Mouse (Mus musculus) gastrocnemius, adult 8-10 months (tissue): Measurements from ENCODE around the gene Auts2. TPM values are rescaled to one million over a fixed set of nuclear protein-coding genes. Genes with fewer than 3 reads are reported as not detected.

Experiments
- DNase-seq, 2 experiments: peaks; one replicate each; pipeline ENCODE4 v3.0.0; 2022; ENCODE audit warnings: low spot score in 2 of 2
- total RNA-seq, 4 experiments: library from RNA; stranded (reverse); gene quantifications; 2 replicates each; pipeline ENCODE4 v1.2.4; 2022

Auts2 gene
- total RNA-seq, 4 experiments from 2014 or later = 7.6 to 18.8 (median 12.4) TPM

DNA sequence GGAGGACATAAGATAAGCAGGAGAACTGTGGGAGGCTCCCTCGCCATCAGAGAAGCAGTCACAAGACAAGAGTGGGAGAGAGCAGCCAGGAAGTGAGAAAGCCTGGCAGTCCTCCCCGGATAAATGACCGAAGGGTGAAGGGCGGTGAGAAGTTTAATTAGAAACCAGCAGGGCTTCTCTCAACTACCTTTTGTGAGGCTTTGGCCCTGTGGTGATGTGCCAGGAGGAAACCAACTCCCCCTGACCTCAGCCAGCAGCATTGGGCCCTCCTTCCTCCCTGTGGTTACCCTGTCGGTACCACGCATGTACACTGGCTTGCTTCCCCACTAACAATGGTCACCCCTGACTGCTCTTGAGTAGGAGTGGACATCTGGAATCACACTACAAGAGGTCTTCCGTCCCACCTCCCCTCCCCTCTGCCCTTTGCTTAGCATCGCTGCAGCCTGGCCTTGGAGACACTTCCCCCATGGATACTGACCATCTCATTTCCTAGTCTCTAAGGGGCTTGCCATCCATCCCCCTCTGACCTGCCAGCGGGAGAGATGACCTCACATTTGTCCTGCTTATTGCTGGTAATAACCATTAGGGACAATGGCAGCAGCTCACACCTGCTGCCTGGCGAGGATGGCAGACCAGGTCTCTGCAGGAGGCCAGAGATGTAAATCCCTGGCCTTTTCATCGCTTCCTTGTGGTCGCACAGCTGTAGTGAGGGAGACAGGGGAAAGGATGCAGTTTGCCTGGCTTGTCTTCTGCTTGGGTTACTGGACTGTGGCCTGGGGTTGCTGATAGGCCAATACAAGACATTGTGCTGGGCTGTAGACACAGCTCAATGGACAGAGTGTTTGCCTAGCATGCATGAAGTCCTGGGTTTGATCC lies 958.6 kb downstream of the Auts2 start:
- no peak for DNase-seq

DNA sequence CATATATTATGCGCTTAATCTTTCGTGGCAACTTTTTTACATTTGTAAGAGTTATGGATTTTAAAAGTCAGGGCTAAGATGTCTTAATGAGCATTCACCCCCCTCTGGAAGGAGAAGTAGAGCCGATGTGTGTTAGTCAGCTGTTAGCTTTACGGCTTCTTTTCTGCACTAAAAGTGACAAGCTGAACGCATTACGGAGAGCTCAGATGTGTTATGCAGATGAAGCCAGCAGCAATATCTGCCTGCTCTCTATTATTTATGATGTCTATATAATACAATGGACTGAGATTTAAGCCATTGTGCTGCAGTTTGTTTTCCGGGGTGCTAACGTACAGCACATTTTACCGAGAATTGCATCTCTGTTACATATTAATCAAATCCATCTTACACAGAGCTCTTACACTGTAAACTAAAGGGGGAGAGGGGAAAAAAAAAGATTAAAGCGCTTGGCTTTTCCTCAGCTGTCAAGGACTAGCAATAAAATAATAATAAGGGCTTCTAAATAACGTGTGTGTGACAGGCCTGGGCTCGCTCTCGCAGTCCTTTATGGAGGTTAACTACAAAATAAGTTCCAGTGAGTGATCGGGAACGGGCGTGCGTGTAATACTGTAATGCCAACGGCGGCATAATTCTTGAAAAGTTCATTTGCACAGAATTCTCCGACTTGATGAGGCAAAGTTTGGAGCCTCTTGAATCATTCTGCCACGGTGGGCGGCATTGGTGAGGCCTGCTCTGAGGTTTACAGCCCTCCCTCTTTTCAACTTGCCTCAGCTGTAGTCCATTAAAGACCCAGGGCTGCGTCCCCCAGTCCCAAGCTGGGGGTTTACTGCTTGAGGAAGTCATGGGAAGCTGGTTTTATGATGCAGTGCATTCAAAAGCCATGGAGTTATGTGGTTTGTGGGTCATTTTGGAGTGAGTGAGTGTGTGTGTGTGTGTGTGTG lies 961.8 kb downstream of the Auts2 start:
- DNase-seq = no peak

DNA sequence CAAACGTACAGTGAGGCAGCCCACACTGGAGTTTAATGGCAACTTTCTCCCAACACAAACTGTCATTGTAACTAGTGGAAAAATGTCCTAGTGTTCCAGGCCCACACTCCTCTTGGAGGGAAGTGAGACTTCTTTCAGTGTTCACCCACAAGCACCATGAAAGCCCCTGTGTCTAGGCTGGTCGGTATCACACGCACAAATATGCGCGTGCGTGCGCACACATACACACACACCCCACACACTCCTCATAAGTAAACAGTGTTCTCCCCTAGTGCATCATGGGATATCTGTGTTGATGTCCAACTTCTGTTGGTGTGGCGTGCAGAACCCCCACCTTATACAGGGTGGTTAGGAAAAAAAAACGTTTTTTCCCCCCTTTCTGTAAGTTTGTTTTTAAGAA lies 964.4 kb downstream of the Auts2 start:
- DNase-seq = no peak

DNA sequence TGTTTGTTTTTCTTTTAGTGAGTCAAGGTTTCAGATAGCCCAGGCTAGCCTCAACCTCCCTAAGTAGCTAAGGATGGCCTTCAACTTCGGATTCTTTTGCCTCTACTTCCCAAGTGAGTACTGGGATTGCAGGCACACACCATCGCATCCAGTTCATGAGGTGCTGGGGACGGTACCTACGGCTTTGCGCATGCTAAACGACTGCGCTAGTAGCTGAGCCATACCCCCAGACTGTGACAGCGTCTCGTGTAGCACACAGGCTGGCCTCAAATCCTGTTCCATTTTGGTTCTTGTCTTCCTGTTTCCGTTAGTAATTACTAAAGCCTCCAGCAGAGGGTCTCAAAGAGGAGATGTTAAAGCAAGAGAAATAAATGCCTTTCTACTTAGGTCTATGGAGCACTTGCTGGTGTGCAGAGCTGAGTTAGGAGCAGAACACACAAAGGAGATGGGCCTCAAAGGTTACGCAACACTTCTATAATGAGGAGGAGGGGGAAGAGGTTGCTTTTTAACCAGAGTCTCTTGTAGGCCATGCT lies 967.3 kb downstream of the Auts2 start:
- DNase-seq = no peak

DNA sequence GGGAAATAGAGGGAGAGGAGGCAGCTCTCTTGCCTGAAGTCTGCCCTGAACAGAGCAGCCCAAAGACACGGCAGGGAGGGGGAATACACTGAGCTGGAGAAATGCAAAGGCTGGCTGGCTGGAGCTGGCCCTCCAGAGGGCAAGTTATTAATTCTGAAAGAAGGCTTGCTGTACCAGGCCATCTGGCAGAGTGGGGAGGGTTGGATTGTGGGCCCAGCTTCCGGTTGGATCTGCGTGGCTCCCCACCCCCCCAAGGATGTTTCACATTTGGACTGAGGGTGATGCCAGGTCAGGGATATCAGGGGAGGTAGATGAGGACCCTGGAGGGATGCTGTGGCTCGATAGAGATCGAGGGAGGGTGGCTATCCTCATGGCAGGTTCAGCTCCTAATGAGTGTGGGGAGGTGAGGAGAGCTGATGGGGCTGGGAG lies 968.0 kb downstream of the Auts2 start:
- no peak for DNase-seq

DNA sequence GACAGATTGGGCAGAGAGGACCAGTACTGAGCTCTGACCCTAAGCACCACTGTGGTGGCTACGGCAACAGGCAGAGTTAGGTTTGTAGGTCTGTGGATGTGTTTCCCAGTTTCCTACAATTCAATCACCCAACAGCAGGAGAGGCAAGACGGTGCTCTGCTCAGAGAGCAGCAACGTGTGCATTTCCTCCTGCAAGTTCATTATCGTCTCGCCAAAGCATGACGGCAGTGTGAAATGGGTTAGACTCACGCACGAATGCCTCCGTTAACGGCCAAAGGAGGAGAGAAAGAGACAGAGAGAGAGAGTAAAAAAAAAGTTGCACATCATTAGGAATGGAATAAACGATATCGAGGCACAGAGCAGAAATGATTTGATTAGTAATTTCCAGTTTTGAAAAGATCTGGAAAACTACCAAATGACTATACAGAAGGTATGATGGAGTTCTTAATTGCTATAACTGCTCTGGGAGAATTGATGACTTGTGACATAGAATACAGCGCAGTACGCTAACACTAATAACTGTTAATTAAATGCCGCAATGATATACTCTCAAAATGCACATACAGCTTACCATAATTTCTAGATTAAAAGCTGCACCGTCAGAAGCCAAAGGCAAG lies 968.6 kb downstream of the Auts2 start:
- DNase-seq = no peak

DNA sequence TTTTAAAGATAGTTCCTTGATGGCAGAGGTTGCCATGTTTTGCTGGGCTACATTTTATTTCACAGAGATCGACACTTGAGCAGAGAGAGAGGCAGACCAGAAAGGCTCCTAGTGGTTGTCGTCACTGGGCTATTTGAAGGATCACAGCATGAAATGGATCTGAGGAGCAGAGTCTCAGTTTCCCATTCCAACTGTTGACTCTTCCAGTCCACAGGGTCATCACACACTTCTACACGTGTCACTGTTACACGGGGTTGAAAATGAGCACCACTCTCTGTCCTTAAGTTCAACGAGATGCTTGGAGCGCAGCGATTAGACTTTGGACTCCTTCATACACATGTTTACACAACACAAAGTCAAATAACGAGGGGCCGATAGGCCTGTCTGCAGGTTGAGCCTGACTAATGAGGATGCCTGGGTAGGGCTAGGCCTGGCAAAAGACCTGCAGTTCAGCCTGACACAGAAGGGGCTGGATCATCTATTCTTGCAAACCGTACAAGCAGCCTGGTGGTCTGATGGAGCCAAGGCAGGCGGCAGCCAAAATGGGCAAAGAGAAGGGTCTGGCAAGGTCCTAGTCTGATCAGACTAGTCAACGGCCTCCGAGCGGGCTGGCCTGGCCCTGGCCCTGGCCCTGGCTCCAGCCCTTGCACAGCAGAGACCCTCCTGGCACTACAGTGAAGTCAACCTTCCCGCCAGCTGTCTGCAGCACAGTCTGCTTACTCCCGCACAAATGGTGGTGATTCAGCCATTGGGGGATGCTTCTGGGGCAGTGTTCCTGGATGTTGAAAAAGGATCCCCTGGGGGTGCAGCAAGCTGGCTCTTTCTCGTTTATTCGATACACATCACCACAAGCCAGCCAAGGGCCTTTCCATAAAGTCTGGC lies 969.6 kb downstream of the Auts2 start:
- DNase-seq = peak; percentile 10 to 24

DNA sequence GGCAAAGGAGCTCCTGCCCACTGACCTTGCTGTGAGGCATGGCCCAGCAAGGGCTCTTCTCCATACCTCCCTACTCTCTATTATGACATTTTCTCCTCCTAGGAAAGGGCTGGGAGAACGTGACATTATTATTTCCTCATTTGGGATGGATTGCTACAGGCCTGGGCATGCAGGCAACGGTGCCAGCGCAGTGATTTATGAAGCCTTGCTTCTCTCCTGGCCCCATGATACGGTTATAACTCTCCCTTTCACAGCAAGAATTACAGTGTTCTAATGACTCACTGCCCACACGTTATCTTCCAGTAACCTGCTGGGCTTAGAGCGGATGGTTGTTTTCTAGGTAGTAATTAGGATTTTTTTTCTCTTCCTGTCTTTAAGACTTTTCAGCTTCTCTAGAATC lies 977.1 kb downstream of the Auts2 start:
- no peak for DNase-seq

DNA sequence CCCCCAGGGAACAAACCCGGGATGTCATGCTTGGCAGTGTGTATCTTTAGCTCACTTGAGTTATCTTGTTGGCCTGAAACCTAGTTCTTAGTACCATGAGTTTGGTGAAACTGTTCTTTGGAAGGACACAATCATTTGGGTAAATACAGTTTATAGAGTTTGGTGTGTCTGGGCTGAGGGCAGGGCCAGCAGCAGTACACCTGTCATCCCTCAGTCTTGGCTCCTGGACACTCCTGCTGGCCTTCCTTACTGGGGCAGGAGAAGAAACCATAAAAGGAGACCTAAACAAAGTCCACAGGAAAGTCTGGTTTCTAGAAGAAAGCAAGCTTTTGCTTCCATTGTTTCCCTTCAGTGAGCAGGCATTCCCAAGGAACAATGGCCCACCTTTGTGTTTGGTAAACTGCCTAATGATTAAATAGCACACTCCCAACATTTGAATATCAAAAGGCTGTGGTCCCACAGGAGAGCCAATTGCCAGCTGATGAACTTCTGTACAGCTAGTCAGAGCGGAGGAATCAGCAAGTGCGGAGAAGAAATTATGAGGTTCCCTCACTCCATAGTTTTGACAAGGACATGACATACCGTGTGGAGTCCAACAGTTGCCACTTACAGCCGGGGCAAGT lies 979.4 kb downstream of the Auts2 start:
- DNase-seq = no peak

DNA sequence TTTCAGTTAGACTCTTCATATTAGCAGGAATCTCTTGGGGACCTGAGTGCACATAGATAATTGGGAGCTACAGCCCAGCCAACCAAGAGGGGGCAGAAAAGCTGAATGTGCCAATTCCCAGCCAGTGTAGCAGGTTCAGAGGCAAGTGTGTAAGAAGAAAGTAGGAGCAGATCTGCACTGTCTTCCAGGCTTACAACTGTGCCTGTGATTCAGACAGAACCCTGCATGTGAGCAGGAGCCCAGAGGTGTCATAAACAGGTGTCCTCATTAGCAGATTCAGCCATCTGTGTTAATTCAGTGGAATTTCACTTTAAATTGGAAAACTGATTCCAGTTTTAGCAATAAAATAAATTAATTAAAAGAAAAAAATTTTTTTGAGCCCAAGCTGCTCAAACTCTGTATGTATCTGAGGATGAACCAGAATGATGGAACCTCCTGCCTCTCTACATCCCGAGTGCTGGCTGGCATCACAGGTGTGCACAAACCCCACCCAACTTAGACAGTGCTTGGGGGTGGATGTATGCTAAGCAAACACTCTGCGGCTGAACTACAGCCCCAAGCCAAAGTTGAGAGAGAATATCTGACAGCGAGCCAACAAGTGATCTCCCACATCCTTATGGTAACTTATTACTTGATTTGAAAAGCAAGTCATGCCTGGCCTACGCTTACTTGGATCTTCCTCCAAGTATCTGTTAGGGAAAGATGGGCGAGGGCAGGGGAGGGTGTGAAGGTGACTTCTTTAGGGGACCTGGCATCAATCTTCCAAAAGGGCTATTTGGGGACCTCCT lies 982.2 kb downstream of the Auts2 start:
- no peak for DNase-seq

DNA sequence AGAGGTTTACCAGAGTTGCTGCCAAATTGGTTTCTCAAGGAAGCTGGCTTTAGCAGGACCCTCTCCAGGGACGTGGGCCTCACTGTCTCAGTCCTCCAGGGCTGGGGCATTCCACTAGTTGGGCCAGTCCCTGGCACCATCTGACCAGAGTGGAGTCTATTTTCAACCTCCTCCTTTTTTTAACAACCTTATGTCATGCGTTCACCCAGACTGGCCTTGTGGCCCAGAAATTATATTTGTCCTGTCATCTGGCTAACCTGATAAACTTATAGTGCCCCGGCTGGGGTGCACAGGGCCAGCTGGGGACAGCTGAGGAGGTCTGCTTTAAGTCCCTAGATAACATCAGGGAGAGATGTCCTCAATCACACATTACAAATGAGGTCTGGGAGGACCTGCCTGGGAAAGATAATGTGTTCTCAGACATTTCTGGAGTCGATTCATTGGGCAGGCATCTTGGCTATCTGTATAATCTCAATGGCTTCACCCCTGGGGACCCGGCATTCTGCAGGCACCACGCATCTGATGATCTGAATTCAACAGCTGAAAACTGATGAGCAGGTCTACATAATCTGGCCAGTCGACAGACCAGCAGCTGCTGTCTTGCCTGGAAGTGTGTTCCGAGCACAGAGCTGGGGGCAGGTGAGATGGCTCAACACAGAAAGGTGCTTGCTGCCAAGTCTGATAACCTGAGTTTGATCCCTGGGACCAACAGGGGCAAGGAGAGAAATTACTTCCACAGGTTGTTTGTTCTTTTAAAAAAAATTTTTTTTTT lies 984.6 kb downstream of the Auts2 start:
- peak; percentile 31 to 44 for DNase-seq

DNA sequence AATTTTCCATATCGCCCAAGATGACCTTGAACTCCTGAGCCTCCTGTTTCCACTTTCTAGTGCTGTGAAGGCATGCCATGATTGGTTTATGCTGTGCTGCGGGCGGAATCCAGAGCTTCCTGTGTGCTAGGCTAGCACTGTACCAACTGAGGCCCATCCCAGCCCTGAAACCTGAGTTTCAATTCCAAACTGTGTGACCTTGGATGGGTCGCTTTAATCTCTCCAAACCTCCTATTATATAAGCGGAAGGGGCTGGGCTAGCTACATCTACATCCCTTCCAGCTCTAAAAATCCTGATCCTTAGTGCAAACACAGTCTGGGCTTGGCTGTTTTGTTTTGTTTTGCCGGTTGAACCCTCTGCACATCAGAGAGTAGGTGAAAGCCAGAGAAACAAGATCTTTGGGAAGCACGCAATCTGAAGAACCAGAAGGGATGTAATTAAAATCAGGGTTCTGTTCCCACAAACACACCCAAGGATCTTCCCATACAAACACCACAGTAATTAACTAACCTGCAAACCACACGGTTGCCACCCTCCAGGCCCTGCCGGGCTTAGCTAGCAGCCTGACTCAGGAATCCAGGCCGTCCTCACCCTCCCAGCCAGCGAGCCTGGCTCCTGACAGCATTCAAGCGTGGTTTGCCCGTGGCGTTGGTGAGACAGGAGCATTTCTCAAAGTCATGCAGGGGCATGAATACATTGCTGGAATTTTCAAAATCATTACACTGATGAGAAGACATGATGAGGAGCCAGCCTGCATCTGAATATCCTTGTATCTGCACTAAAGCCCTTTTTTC lies 985.4 kb downstream of the Auts2 start:
- no peak for DNase-seq

DNA sequence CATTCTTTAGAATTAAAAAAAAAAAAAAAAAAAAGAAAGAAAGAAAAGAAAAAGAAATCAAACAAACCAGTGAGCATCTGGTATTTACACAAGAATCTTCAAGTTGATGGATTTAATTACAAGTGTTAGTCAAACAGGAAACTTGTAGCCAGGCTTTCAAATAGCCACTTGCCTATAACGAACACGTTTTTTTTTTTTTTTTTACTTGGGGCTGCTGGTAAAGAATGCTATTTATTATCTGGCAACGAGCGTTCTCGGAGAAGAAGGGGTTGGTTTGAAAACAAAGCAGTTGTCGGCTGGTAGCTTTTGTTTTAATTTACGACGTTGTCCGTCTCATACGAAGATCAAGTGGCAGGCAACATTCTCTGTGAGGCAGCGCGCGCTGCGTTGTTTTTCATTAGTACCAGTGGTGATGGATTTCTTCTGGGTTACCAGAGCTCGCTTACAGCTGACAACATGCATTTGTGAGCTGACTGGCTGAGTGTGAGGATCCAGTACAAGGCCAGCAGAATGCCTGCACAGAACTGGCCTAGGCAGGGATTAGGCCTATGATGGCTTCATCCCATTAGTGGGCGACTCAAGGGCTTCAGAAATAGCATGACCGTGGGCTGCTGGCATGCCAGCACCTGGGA lies 994.1 kb downstream of the Auts2 start:
- DNase-seq = no peak

DNA sequence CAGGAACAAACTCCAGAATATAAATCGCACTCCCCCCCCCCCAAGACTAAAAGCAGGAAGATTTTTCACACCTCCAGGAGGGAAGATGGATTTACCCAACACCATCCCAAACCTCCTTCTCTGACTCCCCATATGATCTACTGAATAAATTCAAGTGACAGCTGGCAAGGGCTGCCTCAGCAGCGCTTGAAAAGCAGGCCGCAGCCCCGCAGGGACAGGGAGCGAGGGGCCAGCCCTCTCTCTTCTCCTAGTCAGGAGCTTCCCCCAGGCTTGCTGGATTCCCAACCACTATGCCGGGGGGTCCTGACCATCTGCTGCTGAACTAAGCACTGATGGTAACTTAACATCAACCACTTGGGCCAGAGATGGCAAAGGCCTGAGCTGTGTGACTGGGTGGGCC lies 995.2 kb downstream of the Auts2 start:
- DNase-seq = no peak

DNA sequence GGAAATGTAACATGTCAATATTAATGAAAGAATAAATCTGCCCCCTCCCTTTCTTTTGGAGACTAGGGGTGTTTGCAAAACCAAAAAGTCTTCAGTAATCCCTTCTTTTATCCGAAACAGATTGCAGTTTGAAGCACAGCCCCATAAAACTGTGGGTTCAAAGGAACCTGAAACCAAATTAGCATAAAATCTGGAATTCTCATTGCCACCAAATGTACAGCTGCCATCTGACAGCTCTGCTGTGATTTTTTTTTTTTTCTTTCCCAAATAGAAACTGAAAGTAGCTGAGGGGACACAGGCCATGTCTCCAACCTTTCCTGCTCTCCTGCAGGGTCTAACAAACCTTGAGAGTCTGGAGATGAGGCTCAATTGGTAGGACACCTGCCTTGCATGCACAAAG lies 996.7 kb downstream of the Auts2 start:
- no peak for DNase-seq

DNA sequence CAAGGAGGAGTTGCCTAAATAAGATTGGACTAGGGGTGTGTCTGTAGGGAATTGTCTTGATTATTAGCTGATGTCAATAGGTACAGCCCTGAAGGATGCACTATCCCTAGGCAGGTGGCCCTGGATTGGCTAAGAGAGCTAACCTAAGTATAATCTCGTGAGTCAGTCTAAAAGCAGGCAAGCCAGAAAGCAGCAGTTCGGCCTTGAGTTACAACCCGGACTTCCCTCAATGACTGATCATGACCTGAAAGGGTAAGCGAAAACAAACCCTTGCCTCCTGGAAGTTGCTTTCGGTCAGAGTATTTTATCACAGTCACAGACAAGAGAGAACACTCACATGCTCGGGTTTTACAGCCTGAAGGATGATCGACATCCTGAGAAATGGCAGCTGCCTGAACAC lies 998.8 kb downstream of the Auts2 start:
- DNase-seq = no peak

DNA sequence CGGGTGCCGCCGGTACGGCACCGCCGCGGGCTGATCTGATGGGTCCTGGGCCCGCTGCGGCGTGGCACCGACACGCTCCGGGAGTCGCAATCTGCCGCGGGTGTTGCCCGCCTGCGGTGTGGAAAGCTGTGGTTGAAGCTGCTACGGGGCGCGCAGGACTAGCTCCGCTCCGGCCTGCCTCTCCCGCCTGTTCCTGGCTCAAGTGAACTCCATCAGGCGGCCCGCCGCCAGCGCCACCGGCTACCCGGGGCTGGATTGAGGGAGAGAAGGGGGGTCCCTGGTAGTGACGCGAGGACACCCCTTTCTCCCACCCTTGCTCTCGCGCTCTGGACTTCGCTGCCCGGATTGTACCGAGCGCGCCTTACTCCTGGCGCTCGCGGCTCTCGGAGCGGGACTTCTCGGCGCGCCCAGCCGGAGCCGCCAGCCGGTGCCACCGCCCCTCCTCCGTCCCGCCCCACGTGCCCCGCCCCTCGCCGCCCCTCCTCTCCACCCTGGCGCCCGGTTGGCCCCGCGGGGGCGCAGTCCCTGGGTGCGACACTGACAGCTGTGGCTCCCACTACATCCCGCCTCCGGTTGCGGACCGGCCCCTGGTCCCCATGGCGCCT lies 1004.7 kb downstream of the Auts2 start:
- DNase-seq = peak; percentile 36 to 54
